Mouse (Mus musculus): ENCODE measurements around the gene Mcoln3. TPM values are rescaled to one million over a fixed set of nuclear protein-coding genes. Genes with fewer than 3 reads are reported as not detected.
A peak's percentile ranks its signal among the peaks of the same experiment; 100 is the strongest.

Mcoln3 gene
- total RNA-seq, 2 experiments from 2014 or later: not detected

DNA sequence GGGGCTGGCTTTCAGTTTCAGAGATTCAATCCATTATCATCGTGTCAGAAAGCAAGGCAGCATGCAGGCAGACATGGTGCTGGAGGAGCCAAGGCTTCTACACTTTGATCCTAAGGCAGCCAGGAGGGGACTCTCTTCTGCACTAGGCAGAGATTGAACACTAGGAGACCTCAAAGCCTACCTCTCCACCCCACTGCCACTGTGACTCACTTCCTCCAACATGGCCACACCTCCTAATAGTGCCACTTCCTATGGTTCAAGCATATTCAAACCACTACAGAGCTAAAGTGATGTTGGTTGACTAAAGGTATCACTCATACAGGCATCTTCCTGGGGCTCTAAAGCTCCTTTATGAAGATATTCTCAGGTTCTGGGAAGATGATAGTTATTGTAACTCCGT, 42.1 kb downstream of the Mcoln3 start:
- ATAC-seq (replicated peaks; ENCODE audit: poor library complexity, severe bottlenecking): peak; percentile 55

DNA sequence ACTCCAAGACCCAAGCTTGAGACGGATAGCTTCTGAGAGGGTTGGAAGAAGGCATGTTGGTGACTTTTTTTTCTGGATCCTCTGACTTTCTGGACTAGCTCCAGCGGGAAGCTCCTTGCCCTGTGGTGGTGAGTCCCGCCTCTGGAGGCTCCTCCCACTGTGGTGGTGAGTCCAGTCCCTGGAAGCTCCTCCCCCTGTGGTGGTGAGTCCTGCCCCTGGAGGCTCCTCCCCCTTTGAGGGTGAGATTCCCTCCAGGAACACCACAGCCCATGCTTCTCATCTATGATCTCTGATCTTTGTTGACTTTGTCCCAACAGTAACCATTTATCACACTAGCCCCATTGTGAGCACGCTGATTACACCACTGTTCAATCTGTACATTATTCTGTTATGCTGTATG, 44.9 kb downstream of the Mcoln3 start:
- ATAC-seq (replicated peaks; ENCODE audit: poor library complexity, severe bottlenecking): no peak

DNA sequence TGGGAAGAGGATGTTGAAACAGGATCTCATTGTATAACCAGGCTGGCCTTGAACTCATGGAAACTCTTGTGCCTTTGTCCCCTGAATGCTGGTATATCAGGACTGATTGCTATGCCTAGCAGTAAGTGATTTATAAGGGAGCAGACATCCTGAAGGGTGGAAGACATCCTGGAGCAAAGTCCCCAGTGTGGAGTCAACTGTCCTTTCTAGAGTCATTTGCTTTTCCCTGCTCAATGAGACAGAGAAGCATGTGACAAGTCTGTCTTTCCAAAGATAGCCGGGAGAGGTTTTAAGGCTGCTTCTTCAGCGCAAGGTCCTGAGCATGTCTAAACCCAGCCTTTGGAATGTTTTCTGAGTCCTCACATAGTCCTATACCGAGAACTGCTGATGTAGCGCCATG, 52.1 kb downstream of the Mcoln3 start:
- no peak for ATAC-seq (replicated peaks; ENCODE audit: poor library complexity, severe bottlenecking)

DNA sequence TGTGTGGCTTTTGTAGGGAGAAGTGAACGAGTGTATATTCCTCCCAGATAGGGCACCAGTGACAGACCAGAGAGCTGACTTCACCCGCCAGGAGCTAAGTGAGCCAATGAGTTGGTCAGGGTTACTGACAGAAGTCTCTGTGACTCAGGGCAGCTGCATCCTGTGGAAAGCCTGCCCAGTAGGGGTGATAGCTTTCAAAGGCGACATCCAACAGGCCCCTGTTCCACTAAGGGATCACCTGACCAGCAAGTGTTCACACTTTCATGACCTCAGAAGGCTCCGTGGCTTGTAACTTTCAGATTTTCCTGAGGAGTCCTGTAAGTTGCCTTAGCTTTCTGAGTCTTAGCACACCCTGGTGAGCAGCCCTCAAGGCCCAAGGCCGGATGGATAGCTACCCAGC, 55.8 kb downstream of the Mcoln3 start:
- ATAC-seq (replicated peaks; ENCODE audit: poor library complexity, severe bottlenecking): no peak

DNA sequence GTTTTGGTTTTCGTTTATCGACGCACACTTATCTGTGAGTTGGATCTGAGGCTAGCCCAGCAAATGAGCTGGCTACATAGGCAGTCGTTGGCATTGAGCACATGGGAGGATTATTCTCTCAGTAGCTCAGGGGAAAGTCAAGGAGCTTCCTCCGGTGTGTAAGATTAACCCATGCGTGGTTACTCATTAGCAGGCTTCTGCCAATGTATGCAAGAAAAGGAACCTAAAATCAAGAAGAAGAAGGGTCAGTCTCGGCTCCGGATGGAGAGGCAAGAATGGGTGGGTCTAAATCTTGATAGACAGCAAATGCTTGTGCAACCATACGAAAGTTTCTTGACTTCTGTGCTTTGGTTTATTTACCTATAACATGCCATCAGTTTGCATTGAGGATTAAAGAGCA, 57.0 kb downstream of the Mcoln3 start:
- ATAC-seq (replicated peaks; ENCODE audit: poor library complexity, severe bottlenecking): no peak

DNA sequence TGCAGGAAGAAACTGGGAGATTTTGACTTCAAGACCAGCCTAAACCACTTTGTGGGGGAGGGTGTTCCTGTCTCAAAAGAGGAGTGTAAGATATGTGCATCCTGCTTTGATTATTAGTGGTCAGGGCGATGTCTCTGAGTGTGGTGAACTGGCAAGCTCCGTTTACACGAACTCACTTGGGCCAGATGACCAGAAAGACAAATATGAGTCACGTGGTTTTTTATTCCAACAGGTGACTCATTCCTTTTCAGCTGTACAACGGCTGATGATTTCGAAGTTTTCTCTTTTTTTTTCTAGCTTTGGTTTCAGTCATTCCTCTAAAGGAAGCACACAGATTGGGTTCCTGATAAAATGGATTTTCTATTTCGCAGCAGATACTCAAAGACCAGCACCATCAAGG, 60.0 kb downstream of the Mcoln3 start:
- ATAC-seq (replicated peaks; ENCODE audit: poor library complexity, severe bottlenecking): no peak

DNA sequence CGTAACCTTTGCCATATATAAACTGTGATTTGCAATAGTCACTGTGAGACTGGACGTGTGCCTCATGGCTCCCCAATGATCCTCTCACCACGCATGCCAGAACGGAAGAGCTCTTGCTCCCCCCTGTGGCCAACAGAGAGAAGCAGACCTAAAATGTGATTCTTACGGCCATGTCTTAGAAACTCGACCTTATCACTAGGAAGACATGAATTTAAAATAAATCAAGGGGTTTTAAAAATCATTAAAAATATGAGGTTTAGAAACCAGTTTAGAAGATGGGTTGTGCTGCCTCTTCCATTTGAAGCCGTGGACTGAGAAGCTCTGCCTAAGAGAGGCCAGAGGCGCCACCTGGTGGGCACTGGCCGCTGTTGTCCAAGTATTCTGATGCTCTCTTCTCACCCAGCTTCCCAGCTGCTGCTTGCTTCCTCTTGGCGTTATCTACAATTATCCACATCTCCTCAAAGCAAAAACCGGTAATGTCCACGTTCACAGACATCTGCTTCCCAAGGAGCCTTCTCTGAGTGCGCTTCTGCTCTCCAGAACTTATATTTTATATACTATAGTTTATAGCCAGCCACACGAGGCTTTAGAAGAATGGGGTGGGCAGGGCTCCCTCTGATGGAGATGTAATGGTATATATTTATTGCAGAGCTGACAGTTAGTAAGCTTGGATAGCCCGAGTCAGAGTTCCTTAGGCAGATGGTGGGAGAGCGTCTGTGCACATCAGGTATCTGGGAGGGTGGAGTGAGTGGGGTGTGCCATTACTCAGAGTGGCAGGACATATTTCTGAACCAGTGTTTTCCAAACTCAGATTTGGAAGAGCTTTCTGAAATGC, 60.7 kb downstream of the Mcoln3 start:
- ATAC-seq (replicated peaks; ENCODE audit: poor library complexity, severe bottlenecking): peak; percentile 82

DNA sequence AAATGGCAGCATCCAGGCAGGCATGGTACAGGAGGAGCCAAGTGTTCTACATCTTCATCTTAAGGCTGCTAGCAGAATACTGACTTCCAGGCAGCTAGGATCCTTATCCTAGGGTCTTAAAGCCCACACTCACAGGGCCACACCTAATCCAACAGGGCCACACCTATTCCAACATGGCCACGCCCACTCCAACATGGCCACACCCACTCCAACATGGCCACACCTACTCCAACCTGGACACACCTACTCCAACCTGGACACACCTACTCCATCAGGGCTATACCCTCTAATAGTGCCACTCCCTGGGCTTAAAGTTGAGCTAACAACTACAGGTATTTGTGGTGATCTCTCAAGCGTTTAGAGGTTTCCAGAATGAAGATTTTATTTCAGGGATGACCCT, 63.1 kb downstream of the Mcoln3 start:
- ATAC-seq (replicated peaks; ENCODE audit: poor library complexity, severe bottlenecking): no peak

DNA sequence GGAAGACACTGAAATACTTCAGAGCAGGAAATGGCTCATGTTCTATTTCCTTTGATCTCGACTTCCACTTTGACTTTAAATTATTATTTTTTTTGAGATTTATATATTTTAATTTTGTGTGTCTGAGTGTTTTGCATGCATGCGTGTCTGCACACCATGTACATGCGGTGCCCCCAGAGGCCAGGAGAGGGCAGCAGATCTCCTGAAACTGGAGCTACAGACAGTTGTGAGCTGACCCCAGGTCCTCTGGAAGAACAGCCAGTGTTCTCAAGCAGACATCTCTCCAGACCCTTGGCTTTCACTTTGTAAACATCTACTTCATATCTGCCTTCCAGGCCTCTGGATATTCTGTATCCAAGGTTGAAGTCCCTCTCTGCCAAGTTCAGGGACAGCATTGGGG, 63.7 kb downstream of the Mcoln3 start:
- ATAC-seq (replicated peaks; ENCODE audit: poor library complexity, severe bottlenecking): peak; percentile 56

DNA sequence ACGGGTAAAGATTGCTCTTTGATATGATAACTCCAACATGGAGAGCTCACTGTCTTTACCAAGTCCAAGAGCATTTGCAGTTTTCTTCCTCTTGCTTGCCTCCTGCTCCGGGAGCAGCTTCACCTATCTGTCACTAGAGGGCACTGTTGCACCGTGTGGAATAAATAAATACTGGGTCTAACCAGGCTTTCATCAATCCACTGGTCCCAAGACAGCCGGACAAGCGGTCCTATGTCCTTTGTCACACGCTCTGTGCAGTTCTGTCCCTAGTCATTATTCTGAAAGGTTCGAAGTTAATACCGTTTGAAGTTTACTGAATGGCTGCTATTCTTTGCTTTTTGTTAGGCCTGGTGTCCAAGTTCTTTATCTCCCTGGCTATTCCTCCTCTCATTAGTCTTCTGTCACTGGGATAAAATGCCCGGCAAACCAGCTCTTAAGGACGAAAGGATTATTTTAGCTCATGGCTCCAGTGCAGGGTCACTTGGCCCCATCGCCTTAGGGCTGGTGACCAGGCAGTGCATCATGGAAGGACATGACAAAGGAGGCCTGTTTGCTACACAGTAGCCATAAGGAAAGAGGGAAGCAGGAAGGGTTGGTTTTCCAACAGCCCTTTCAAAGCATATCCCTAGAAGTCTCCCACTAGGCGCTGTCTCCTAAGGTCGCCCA, 67.9 kb downstream of the Mcoln3 start:
- peak; percentile 87 for ATAC-seq (replicated peaks; ENCODE audit: poor library complexity, severe bottlenecking)

DNA sequence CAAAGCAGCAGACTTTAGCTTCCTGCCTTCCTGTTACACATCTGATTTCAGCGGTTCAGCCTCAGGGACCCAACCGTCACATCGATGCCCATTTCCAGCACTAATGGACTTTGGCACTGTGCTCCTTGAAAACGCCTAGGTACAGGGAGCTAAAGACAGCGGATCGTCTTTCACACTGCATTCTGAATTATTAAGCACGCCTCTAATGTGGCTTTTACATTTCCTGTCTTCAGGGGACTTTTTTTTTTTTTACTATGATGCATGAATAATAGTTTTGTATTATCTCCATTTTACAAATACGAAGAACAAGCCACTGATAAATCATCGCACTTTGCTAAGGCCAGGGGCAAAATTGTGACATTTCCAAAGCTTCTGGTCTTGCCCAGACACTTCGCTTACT, 68.8 kb downstream of the Mcoln3 start:
- no peak for ATAC-seq (replicated peaks; ENCODE audit: poor library complexity, severe bottlenecking)

DNA sequence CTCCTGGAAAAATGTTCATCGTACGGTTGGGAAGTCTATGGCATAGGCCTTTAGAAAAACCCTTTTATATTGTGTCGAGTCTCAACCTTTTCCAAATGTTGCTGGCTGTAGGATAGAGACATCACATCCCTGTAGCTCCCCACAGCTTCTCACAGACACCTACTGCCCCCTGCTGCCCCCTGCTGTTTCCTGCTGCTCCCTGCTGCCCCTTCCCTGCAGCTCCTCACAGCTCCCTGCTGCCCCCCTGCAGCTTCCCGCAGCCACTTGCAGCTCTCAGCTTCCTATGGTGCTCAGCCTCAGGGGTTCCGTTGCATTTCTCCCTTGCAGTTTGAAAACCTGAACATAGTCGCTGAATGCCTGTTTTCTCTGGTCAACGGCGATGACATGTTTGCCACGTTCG, 72.7 kb downstream of the Mcoln3 start:
- peak; percentile 34; the same call in 1 of the 2 replicates for ATAC-seq (replicated peaks; ENCODE audit: poor library complexity, severe bottlenecking)

Other genes starting within 250 kb of the Mcoln3 start
- 23.8 and 47.4 TPM in 2 replicates for gene Bcl10, start 194.6 kb upstream of the Mcoln3 start, total RNA-seq (2014; fragmentation: Nextera tagmentation)
- 37.1 and 48.8 TPM in 2 replicates for gene Bcl10, start 194.6 kb upstream of the Mcoln3 start, total RNA-seq (2017)
- gene 2410004B18Rik, start 179.4 kb upstream of the Mcoln3 start, total RNA-seq (2014; fragmentation: Nextera tagmentation): 9.7 and 16.0 TPM in 2 replicates
- 15.9 and 18.6 TPM in 2 replicates for gene 2410004B18Rik, start 179.4 kb upstream of the Mcoln3 start, total RNA-seq (2017)
- gene Syde2, start 129.6 kb upstream of the Mcoln3 start, total RNA-seq (2014; fragmentation: Nextera tagmentation): 2.3 and 5.3 TPM in 2 replicates
- gene Syde2, start 129.6 kb upstream of the Mcoln3 start, total RNA-seq (2017): 2.7 and 3.6 TPM in 2 replicates
- gene Wdr63, start 9.3 kb upstream of the Mcoln3 start, total RNA-seq (2014; fragmentation: Nextera tagmentation): not detected in 2 replicates
- not detected in 2 replicates for gene Wdr63, start 9.3 kb upstream of the Mcoln3 start, total RNA-seq (2017)
- 0.75 TPM in 1 of 2 replicates, not detected in the other for gene Mcoln2, start 32.4 kb downstream of the Mcoln3 start, total RNA-seq (2014; fragmentation: Nextera tagmentation)
- 0.52 and 4.1 TPM in 2 replicates for gene Mcoln2, start 32.4 kb downstream of the Mcoln3 start, total RNA-seq (2017)
- gene Lpar3, start 103.5 kb downstream of the Mcoln3 start, total RNA-seq (2014; fragmentation: Nextera tagmentation): not detected in 2 replicates
- not detected in 2 replicates for gene Lpar3, start 103.5 kb downstream of the Mcoln3 start, total RNA-seq (2017)

All from granulocyte monocyte progenitor cell, adult 5-6 weeks (primary cell).